Mouse (Mus musculus) cerebellum, adult 2 months (tissue): ENCODE results near the gene Ager. TPM values are rescaled to one million over a fixed set of nuclear protein-coding genes. Genes with fewer than 3 reads are reported as not detected.

Experiments used
- DNase-seq, 2 experiments: peaks; one replicate each; pipeline ENCODE4 v3.0.0; 2021
- H3K27ac ChIP-seq: fragments of 200-500 bp; 2 replicates; pipeline ENCODE4 v1.5.1; 2012; ENCODE audit warnings: low read length, control low read depth, inconsistent platforms; ENCODE audit not compliant: insufficient read depth
- H3K27me3 ChIP-seq: fragments of 200-500 bp; 2 replicates; pipeline ENCODE4 v1.6.1; 2012; ENCODE audit warnings: inconsistent platforms, mild to moderate bottlenecking, low read length, moderate library complexity; ENCODE audit not compliant: control insufficient read depth, insufficient read depth
- H3K4me1 ChIP-seq: fragments of 200-500 bp; 2 replicates; pipeline ENCODE4 v1.6.1; 2011; ENCODE audit warnings: low read length; ENCODE audit not compliant: control insufficient read depth, insufficient read depth
- H3K4me3 ChIP-seq: fragments of 200-500 bp; replicated peaks from 2 replicates; pipeline ENCODE3; 2011; ENCODE audit warnings: mild to moderate bottlenecking, low read depth, low read length, control low read depth; ENCODE audit not compliant: insufficient read depth
- CTCF ChIP-seq: fragments of 200-500 bp; IDR thresholded peaks from 2 replicates; pipeline ENCODE4 v1.5.1; 2011; ENCODE audit warnings: low read depth, mild to moderate bottlenecking, control low read depth, low read length, moderate library complexity, borderline replicate concordance; ENCODE audit not compliant: insufficient read depth
- POLR2A ChIP-seq: fragments of 200-500 bp; IDR thresholded peaks from 2 replicates; pipeline ENCODE4 v1.6.1; 2011; ENCODE audit warnings: low read length, control low read depth, borderline replicate concordance; ENCODE audit not compliant: insufficient read depth
- WGBS: fragments of 180-500 bp; shearing (Covaris S2); methylation state at CpG from one replicate; pipeline ENCODE4 v1.1.7; 2018; 5-methylcytosine and 5-hydroxymethylcytosine counted together
- polyA plus RNA-seq: library from polyadenylated mRNA; depleted of rRNA; stranded (reverse); fragments of >200 nt; gene quantifications from 2 replicates; pipeline ENCODE4 v1.2.3, GENCODE M21; 2012; rRNA removed

The Ager gene
- polyA plus RNA-seq, result 1.4 and 1.8 TPM in 2 replicates

DNA sequence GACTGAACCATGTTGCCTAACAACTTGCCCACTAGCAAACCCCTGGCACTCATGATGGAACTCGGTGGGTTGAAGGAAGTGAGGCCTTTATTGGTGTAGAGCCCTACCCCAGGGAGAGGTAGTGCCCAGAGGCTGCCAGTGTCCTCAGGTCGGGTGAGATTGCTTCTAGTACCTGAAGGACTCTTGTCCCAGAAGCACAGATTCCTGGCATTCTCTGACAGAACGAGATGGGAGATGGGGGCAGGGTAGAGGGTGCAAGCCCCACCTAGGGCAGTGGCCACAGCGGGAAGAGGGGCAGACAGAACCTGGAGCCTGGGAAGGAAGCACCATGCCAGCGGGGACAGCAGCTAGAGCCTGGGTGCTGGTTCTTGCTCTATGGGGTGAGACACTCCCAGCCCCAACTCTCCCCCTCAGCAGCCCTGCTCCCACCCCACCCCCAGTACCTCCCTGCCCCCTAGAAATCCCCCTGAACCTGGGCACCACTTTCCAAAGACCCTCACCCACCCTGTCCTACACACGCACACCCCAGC is at the start of gene Ager:
Gene Ager, plus strand, starts transcription at position 297 of the 530 bp plus-strand sequence.
- WGBS, result 25% methylated on average over 6 of the region's 6 CpGs
- Histone ChIP-seq H3K27me3 (no peaks in the 10 kb centered on the region), H3K27ac (no peak within 1 kb of the TSS), H3K4me1 (no peaks in the 10 kb centered on the region; the same call in 1 of the 2 replicates), H3K4me3 (no peak within 1 kb of the TSS)
- no peak for DNase-seq
- TF ChIP-seq POLR2A (no peak), CTCF (no peak)

DNA sequence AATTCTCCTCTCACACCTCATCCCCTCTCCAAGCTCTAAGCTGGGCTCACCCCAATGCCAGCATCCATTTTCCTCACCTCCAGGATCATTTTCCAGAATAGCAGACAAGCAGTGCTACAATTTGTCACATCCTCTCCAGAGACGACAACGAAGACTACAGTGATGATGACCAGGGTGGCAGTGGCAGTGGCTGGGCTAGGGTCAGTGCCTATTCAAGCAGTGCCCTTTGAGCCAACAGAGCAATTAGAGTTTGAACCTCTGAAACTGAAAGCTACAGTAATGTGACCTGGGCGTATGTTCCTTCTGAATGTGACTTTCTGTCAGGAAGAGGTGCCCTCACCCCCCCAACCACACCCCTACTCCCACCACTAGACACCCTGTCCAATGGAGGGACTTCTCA is 48.5 kb upstream of the Ager start:
- Histone ChIP-seq H3K4me3 (no peak overlapping the region), H3K27ac (no peak overlapping the region), H3K27me3 (no peaks in the 10 kb centered on the region), H3K4me1 (no peaks in the 10 kb centered on the region)
- 92% methylated on average over 3 of the region's 3 CpGs for WGBS
- DNase-seq, result no peak
- no peak for TF ChIP-seq CTCF
- no peak for TF ChIP-seq POLR2A

DNA sequence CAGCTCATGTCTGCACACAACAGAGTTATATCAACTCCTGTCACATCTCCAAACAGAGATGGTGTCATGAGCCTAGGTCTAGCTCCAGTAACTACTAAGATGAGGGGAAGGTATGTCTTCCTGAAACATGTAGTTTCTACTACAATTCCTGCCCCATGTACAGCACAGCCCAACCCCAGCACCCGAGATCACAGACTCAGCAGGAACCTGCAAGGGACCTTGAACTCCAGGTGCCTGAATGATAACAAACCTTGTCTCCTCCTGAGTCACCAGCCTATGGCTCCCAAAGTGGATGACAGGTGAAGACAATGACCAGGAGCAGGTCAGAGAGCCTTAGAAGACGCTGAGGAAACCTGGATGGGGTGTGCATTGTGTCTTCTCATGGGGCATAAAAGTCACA is 47.8 kb upstream of the Ager start:
- WGBS, result 74% methylated on average over 2 of the region's 2 CpGs
- DNase-seq, result no peak
- no peaks in the 10 kb centered on the region for H3K27me3 ChIP-seq
- H3K4me3 ChIP-seq, result no peak overlapping the region
- no peaks in the 10 kb centered on the region for H3K4me1 ChIP-seq
- TF ChIP-seq POLR2A (no peak), CTCF (no peak)
- H3K27ac ChIP-seq, result no peak overlapping the region

DNA sequence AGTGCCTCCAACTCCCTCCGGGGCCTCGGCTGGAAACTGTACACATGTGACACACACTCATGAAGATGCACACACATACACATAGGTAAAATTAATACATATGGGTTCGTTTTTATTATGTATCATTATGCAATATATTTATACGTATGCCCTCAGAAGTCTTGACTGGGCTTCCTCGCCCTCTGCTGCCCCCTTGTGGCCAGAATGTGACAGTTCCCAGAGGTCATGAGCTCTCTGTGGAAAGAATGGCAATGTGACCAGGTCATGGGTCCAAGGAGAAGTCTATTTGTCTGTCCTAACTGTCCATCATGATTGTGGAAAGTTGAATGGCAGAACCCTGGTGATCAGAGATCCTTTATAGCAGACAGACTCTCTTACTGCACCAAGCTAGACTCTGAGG is 42.2 kb upstream of the Ager start:
- H3K4me3 ChIP-seq, result no peak overlapping the region
- TF ChIP-seq POLR2A (no peak), CTCF (peak; percentile 81)
- DNase-seq, result peak; percentile 55 to 76
- no peaks in the 10 kb centered on the region for H3K4me1 ChIP-seq
- H3K27me3 ChIP-seq, result no peaks in the 10 kb centered on the region
- no peak overlapping the region for H3K27ac ChIP-seq
- WGBS, result 23% methylated on average over 5 of the region's 5 CpGs

DNA sequence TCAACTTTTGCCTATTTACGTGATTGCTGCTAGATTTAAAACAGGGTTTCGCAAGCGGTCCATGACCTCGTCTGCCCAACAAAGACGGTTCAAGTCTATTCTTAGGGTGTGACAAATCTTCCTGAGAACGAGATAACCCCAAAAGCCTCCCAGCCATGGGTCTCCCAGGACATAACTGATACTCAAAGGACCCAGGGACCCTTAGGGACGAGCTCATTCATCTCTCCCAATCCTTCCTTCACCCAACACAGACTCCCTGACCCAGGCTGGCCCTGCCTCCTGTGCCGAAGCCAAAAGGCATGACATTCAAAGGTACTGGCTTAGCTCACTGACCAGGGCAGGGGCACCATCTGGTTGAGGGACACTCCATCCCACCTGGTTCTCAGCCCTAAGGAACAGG is 41.3 kb upstream of the Ager start:
- no peak overlapping the region for H3K4me3 ChIP-seq
- no peaks in the 10 kb centered on the region for H3K27me3 ChIP-seq
- no peaks in the 10 kb centered on the region for H3K4me1 ChIP-seq
- WGBS, result 85% methylated on average over 8 of the region's 8 CpGs
- DNase-seq, result no peak
- H3K27ac ChIP-seq, result no peak overlapping the region
- TF ChIP-seq CTCF (no peak), POLR2A (no peak)

DNA sequence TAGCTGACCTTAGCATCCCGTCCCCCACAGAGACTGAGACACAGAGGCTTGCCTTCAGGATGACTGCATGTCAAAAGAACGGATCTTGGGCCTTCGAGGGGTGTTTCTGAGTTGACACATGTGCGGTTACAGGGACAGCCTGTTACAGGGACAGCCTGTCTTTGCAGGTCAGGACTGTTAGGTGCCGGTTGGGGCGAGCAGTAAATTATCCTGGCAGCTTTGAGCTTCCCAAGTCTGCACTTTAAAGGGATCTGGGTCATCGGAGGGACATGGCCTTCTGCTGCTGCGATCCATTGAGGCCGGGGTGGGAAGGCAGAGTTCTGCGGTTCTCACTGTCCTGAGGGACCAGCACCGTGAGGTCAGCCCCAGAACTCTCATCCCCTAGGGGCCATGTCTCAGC is 40.3 kb upstream of the Ager start:
- Histone ChIP-seq H3K27ac (no peak overlapping the region), H3K4me1 (no peaks in the 10 kb centered on the region), H3K4me3 (no peak overlapping the region), H3K27me3 (no peaks in the 10 kb centered on the region)
- no peak for TF ChIP-seq POLR2A
- no peak for TF ChIP-seq CTCF
- DNase-seq, result no peak
- 72% methylated on average over 11 of the region's 11 CpGs for WGBS

DNA sequence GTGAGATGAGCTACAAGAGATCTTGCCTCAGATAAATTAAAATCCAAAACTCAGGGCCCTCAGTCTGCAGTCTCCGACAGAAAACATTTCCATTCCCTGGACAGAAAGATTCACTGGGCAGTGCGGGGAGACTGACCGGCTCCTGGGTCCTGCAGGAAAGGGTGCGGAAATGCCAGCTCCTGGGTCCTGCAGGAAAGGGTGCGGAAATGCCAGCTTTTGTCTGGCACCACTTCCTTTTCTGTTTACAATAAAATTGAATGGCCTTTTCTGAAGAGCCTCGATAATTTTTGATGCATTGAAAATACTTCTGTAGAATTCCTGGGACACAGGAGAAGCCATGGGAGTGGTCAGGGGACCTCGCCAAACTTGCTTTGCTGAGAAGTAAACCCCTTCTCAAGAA is 38.5 kb upstream of the Ager start:
- Histone ChIP-seq H3K4me1 (no peaks in the 10 kb centered on the region), H3K4me3 (no peak overlapping the region), H3K27me3 (no peaks in the 10 kb centered on the region), H3K27ac (no peak overlapping the region)
- TF ChIP-seq POLR2A (no peak), CTCF (no peak)
- DNase-seq, result no peak
- WGBS, result 81% methylated on average over 7 of the region's 7 CpGs

DNA sequence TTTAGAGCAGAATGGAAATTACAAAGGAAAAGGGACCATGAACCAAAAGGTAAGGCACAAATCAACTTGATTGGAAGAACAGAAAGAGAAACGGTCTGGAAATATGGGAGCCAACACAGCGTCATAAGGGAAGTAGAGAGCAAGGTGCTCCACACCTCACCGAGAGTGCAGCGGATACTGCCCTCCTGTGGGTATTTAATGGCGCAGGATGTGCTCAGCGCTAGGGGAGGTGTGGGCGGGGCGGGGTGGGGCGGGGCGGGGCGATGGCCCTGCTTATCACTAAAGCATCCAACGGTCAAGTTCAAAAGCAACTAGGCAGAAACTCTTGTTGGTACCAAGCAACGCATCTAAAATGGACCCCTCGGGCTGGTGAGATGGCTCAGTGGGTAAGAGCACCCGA is 37.8 kb upstream of the Ager start:
- no peak overlapping the region for H3K27ac ChIP-seq
- no peak for DNase-seq
- WGBS, result 31% methylated on average over 15 of the region's 15 CpGs
- H3K4me3 ChIP-seq, result no peak overlapping the region
- TF ChIP-seq CTCF, result no peak
- H3K27me3 ChIP-seq, result no peaks in the 10 kb centered on the region
- no peaks in the 10 kb centered on the region for H3K4me1 ChIP-seq

DNA sequence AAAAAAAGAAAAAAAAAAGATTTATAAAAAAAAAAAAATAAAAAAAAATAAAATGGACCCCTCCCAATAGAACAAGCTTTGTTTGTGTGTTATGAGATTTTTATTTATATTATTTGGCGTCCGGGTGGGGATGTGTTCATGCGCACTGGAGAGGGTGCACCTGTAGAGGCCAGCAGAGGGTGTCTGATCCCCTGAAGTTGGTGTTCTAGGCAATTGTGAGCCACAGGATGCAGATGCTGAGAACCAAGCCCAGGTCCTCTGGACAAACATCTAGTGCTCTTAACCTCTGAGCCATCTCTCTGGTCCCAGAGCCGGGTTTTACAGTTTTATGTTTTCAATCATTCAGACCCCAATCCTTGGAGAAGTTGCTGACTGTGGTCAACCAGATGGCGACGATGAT is 37.2 kb upstream of the Ager start:
- WGBS, result 92% methylated on average over 6 of the region's 6 CpGs
- Histone ChIP-seq H3K4me1 (no peaks in the 10 kb centered on the region), H3K27me3 (no peaks in the 10 kb centered on the region), H3K27ac (no peak overlapping the region), H3K4me3 (no peak overlapping the region)
- no peak for DNase-seq
- TF ChIP-seq POLR2A (no peak), CTCF (no peak)
